Mouse (Mus musculus) yolk sac, embryonic 10.5 days (tissue): ENCODE measurements around the gene Ccnd3.
"Not testable (repeated sequence)": the region's sequence is repeated elsewhere in the genome, so short reads cannot be mapped to it uniquely, and the experiment has no call there.

Source experiments
- DNase-seq: peaks from one replicate; pipeline ENCODE4 v3.0.0-alpha.2; 2017; ENCODE audit warnings: low spot score

Ccnd3 gene

GRCm38 (mm10) chr17:47595248-47596161, 90.7 kb downstream of the Ccnd3 start:
- peak; percentile 83 for DNase-seq

- DNase-seq, result no peak
Measured at GRCm38 (mm10) chr17:47596162-47596838, 91.4 kb downstream of the Ccnd3 start.

- DNase-seq, result no peak
Measured at GRCm38 (mm10) chr17:47596839-47597164, 92.0 kb downstream of the Ccnd3 start.

GRCm38 (mm10) chr17:47597261-47597660, 92.4 kb downstream of the Ccnd3 start:
- no peak for DNase-seq

- peak; percentile 72 for DNase-seq
Measured at GRCm38 (mm10) chr17:47597838-47598579, 93.2 kb downstream of the Ccnd3 start.

- not testable (repeated sequence) for DNase-seq
Measured at GRCm38 (mm10) chr17:47598580-47599304, 93.9 kb downstream of the Ccnd3 start.

- peak; percentile 47 for DNase-seq
Measured at GRCm38 (mm10) chr17:47599511-47600297, 94.9 kb downstream of the Ccnd3 start.

- no peak for DNase-seq
Measured at GRCm38 (mm10) chr17:47600601-47601388, 95.9 kb downstream of the Ccnd3 start.

GRCm38 (mm10) chr17:47601389-47601755, 96.5 kb downstream of the Ccnd3 start:
- DNase-seq, result no peak

GRCm38 (mm10) chr17:47602289-47602688, 97.4 kb downstream of the Ccnd3 start:
- no peak for DNase-seq

- DNase-seq, result no peak
Measured at GRCm38 (mm10) chr17:47606220-47606619, 101.4 kb downstream of the Ccnd3 start.

GRCm38 (mm10) chr17:47609182-47609581, 104.3 kb downstream of the Ccnd3 start:
- DNase-seq, result no peak

- DNase-seq, result peak; percentile 97
Measured at GRCm38 (mm10) chr17:47610849-47611660, 106.2 kb downstream of the Ccnd3 start, which contains the start of the genes Bysl, Med20 and Gm20517. Gene Bysl, minus strand, starts transcription at chr17:47611492. Gene Med20, plus strand, starts transcription at chr17:47611582. Gene Gm20517, plus strand, starts transcription at chr17:47611589.

GRCm38 (mm10) chr17:47611661-47611982, 106.8 kb downstream of the Ccnd3 start:
- DNase-seq, result no peak

- DNase-seq, result no peak
Measured at GRCm38 (mm10) chr17:47614018-47614417, 109.2 kb downstream of the Ccnd3 start.

- no peak for DNase-seq
Measured at GRCm38 (mm10) chr17:47616119-47616518, 111.3 kb downstream of the Ccnd3 start.

- no peak for DNase-seq
Measured at GRCm38 (mm10) chr17:47616652-47617051, 111.8 kb downstream of the Ccnd3 start.

GRCm38 (mm10) chr17:47617605-47618307, 112.9 kb downstream of the Ccnd3 start:
- no peak for DNase-seq
